Mouse (Mus musculus) limb, embryonic 10.5 days (tissue): ENCODE data around the gene Arl3. TPM values are rescaled to one million over a fixed set of nuclear protein-coding genes. Genes with fewer than 3 reads are reported as not detected.
"Not testable (repeated sequence)": the region's sequence is repeated elsewhere in the genome, so short reads cannot be mapped to it uniquely, and the experiment has no call there.

Source experiments
- DNase-seq: peaks from one replicate; pipeline ENCODE4 v3.0.0-alpha.2; 2017; ENCODE audit warnings: low spot score
- H3K27ac ChIP-seq: fragments of 300-500 bp; sonication (generic); 2 replicates; pipeline ENCODE4 v1.5.1; 2016; ENCODE audit warnings: mild to moderate bottlenecking
- H3K27me3 ChIP-seq: fragments of 300-500 bp; sonication (generic); 2 replicates; pipeline ENCODE4 v1.6.1; 2016; ENCODE audit warnings: low read depth, mild to moderate bottlenecking; ENCODE audit not compliant: poor library complexity, severe bottlenecking
- H3K36me3 ChIP-seq: fragments of 300-500 bp; sonication (generic); 2 replicates; pipeline ENCODE4 v1.6.1; 2016; ENCODE audit warnings: mild to moderate bottlenecking, moderate library complexity
- H3K4me1 ChIP-seq: fragments of 300-500 bp; sonication (generic); 2 replicates; pipeline ENCODE4 v1.6.1; 2016
- H3K4me3 ChIP-seq: fragments of 300-500 bp; sonication (generic); 2 replicates; pipeline ENCODE4 v1.5.1; 2016; ENCODE audit warnings: mild to moderate bottlenecking, moderate library complexity
- H3K9me3 ChIP-seq: fragments of 300-500 bp; sonication (generic); replicated peaks from 2 replicates; pipeline ENCODE4 v1.6.1; 2016; ENCODE audit warnings: mild to moderate bottlenecking
- WGBS: fragments of 180-500 bp; shearing (Covaris S2); methylation state at CpG from one replicate; pipeline ENCODE4 v1.1.7; 2016; 5-methylcytosine and 5-hydroxymethylcytosine counted together
- polyA plus RNA-seq: library from polyadenylated mRNA; unstranded; fragments of >200 nt; fragmentation: Nextera tagmentation; extraction: Ambion mirVana; gene quantifications from 2 replicates; pipeline ENCODE4 v1.2.1, GENCODE M21; 2016

Arl3 gene
- polyA plus RNA-seq, 1 experiment from 2014 or later, result 164 TPM

DNA sequence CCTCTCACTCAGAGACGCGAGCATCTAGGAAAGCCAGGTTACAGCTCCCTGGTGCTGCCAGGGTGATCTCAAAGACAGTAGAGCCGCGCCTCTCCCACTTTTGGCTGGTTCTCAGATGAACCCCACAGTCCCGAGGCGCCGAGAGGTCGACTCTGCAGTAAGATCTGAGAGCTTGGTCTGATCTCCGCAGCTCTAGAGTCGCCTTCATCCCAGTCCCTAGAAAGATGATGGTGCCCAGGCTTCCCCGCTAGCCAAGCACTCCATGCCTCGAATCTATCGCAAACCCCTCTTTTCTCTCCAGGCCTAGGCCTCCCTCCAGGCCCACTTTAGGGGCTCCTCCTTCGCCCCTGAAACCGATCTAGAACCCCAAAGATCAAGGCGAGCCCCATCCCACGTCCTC is 450 bp downstream of the Arl3 start:
- H3K27me3 ChIP-seq, result no peaks in the 10 kb centered on the region
- peak overlapping the region; percentile 82 for H3K4me3 ChIP-seq
- H3K4me1 ChIP-seq, result peaks cover 36% of the 10 kb centered on the region; the same call in 1 of the 2 replicates
- no peak for DNase-seq
- peak overlapping the region; percentile 89 for H3K27ac ChIP-seq
- H3K36me3 ChIP-seq, result peaks cover 6% of the 10 kb centered on the region
- WGBS, result under 1% methylated on average over 17 of the region's 17 CpGs
- H3K9me3 ChIP-seq, result no peaks in the 10 kb centered on the region

DNA sequence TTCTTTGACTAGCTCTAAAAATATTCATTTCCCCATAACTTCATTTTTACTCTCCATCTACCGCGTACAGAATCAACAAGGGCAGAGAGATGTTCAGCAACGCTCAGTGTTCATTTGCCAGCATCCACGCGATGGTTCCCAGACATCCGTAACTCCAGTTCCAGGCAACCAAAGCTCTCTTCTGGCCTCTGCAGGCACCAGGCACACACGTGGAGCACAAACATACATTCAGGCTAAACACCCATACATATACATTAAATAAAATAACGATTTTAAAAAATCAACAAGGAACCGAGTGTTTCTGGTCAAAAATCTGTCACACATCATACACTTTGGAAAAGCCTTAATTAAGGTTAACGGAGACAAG is 1.1 kb downstream of the Arl3 start:
- Histone ChIP-seq H3K27ac (peak overlapping the region; percentile 89), H3K27me3 (no peaks in the 10 kb centered on the region), H3K36me3 (peaks cover 11% of the 10 kb centered on the region), H3K4me3 (peak overlapping the region; percentile 82), H3K9me3 (no peaks in the 10 kb centered on the region), H3K4me1 (peaks cover 36% of the 10 kb centered on the region; the same call in 1 of the 2 replicates)
- WGBS, result 35% methylated on average over 10 of the region's 10 CpGs
- no peak for DNase-seq

DNA sequence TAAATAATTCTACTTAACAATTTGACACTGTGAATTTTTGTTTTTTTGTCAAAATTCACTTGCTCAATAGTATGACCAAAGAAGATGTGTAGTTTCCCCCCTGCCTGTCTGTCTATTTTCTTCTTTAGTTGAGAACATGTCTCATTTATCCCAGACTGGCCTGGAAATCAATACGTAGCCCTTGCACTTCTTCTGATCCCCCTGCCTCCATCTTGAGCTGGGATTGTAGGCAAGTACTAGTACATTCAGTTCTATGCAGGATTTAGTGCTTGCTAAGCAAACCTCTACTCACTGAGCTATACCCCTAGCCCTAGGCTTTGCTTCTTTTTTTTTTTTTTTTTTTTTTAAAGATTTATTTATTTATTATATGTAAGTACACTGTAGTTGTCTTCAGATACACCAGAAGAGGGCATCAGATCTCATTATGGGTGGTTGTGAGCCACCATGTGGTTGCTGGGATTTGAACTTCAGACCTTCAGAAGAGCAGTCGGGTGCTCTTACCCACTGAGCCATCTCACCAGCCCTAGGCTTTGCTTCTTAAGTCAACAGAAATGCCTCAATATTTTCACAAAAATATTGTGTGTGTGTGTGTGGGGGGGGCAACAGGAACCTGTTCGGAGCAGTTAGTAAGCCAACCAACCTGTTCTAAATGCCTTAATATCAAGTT is 1.7 kb downstream of the Arl3 start:
- DNase-seq, H3K27me3 ChIP-seq, H3K27ac ChIP-seq, H3K9me3 ChIP-seq: not testable (repeated sequence)
- Histone ChIP-seq H3K4me1 (peaks cover 36% of the 10 kb centered on the region; the same call in 1 of the 2 replicates), H3K4me3 (peak overlapping the region; percentile 82), H3K36me3 (peaks cover 11% of the 10 kb centered on the region)
- 89% methylated on average over 3 of the region's 3 CpGs for WGBS

DNA sequence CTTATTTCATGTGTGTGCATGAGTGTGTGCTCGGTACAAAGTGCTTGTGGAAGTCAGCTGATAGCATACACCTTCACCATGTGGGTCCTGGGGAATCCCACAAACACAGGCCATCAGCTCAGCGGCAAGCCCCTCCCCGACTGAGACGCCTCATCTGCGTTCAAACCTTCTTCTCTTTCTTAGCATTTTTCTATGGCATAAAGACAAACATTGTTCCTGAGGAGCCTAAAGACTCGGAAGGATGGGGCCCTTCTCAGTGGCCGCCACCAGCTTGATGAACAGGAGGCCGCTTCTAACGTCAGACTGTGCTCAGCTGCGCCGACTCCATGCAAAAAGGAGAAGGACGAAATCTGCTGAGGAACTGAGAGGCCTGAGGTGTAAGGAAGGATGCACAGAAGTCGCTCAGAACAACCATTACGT is 8.9 kb downstream of the Arl3 start:
- WGBS, result 87% methylated on average over 14 of the region's 14 CpGs
- DNase-seq, result no peak

DNA sequence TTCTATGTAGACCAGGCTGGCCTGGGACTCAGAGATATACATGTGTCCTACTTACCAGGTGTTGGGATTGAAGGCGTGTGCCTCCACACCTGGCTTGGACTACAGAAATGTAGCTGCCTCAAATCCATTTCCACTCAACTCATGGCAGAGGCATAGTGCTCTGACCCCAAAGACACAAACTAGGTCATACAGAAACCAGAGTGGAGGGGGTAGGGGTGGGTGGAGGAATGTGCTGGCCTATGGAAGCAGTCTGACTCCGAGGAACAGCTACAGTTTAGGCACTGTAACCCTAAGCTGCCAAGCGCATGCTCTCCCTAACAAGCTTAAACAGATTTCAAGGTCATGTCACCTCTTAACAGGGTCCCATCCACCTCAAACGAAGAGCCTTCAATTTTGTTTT is 9.4 kb downstream of the Arl3 start:
- DNase-seq, result no peak
- H3K36me3 ChIP-seq, result peaks cover 31% of the 10 kb centered on the region
- no peaks in the 10 kb centered on the region for H3K27me3 ChIP-seq
- 88% methylated on average over 4 of the region's 4 CpGs for WGBS
- no peak overlapping the region for H3K27ac ChIP-seq
- peaks cover 8% of the 10 kb centered on the region for H3K4me1 ChIP-seq
- H3K4me3 ChIP-seq, result no peak overlapping the region
- no peaks in the 10 kb centered on the region for H3K9me3 ChIP-seq

More for the DNA sequence above, 8.9 kb downstream of the Arl3 start:
- no peak overlapping the region for H3K27ac ChIP-seq
- H3K9me3 ChIP-seq, result no peaks in the 10 kb centered on the region
- H3K4me3 ChIP-seq, result no peak overlapping the region
- H3K27me3 ChIP-seq, result no peaks in the 10 kb centered on the region
- peaks cover 3% of the 10 kb centered on the region for H3K4me1 ChIP-seq
- peaks cover 31% of the 10 kb centered on the region for H3K36me3 ChIP-seq

DNA sequence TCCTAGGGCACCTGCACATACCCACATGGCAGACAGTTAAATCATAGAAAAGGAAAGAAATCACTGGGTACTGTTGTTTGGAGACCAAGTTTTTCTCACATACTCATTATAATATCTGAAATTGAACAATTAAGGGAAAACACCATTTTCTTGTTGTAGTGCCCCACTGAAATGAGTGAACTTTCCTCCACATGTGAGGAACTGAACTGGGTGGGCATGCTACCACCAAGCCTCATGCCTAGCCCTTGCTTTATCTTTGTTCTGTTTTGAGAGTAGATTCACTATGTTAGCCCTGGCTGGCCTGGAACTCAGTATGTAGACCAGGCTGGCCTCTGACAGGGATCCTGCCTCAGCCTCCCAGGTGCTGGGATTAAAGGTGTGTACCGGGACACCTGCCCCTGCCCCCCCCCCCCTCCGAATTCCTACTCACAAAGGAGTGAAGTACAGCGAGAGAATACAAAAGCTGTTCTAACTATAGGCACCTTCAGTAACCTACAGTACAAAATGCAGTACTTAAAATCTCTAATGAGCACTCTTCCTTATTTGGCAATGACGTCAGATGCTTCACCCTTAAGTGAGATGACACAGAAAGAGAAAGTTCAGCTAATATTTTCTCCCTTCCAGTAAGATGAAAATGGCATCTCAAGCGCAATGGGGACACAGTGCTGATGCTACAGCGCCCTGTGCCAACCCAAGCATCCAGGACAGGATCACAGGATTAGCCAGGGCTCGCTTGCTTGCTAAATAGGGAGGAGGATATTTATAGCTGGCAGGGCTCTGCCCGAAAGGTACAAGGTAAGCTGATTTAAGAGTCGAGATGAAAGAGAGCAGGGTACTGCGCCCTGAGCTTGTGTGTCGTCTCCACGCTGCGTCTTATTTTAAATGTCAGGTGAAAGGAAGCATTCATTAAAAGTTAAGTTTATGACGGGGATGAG is 10.2 kb downstream of the Arl3 start:
- Histone ChIP-seq H3K4me3 (no peak overlapping the region), H3K9me3 (no peaks in the 10 kb centered on the region), H3K27me3 (no peaks in the 10 kb centered on the region), H3K36me3 (peaks cover 33% of the 10 kb centered on the region), H3K4me1 (peaks cover 11% of the 10 kb centered on the region), H3K27ac (no peak overlapping the region)
- no peak for DNase-seq
- WGBS, result 90% methylated on average over 14 of the region's 14 CpGs

DNA sequence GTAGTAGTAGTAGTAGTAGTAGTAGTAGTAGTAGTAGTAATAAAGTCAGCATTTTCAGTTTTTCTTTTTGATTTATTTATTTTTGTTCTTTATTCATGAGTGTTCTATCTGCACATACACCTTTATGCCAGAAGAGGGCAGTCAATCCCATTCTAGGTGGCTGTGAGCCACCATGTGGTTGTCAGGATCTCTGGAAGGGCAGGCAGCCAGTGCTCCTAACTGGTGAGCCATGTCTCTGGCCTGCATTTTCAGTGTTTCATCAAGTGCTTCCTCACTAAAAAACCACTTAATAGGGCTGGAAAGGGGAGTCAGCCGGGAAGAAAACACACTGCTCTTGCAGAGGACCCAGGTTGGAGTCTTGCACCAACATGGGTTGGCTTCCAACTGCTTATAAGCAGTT is 10.9 kb downstream of the Arl3 start:
- DNase-seq, result no peak
- Histone ChIP-seq H3K36me3 (peaks cover 33% of the 10 kb centered on the region), H3K27me3 (no peaks in the 10 kb centered on the region), H3K27ac (no peak overlapping the region), H3K4me3 (no peak overlapping the region), H3K4me1 (peaks cover 11% of the 10 kb centered on the region), H3K9me3 (no peaks in the 10 kb centered on the region)
- 28% methylated on average over 1 of the region's 1 CpGs for WGBS

DNA sequence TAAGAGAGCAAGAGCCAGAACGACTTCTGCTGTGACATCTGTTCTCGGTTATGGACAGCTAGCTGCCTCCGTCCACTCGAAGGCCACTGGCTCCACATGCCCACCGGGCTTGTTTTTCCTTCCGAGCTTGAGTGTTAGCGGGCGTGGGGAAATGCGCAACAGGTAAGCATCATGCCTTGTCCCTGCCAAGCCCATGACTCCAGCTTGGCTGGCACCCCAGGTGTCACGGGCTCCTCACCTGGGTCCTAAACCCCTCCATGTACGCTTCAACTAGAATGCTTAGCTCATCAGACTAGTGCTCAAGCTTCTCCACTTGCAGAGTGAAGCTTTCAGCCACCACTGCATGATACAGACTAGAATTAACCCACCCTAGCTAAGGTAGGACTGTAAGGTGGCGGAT is 14.4 kb downstream of the Arl3 start:
- Histone ChIP-seq H3K36me3 (peaks cover 55% of the 10 kb centered on the region), H3K4me3 (no peak overlapping the region), H3K27me3 (no peaks in the 10 kb centered on the region), H3K27ac (no peak overlapping the region), H3K9me3 (no peaks in the 10 kb centered on the region), H3K4me1 (peaks cover 11% of the 10 kb centered on the region)
- no peak for DNase-seq
- 52% methylated on average over 12 of the region's 12 CpGs for WGBS

DNA sequence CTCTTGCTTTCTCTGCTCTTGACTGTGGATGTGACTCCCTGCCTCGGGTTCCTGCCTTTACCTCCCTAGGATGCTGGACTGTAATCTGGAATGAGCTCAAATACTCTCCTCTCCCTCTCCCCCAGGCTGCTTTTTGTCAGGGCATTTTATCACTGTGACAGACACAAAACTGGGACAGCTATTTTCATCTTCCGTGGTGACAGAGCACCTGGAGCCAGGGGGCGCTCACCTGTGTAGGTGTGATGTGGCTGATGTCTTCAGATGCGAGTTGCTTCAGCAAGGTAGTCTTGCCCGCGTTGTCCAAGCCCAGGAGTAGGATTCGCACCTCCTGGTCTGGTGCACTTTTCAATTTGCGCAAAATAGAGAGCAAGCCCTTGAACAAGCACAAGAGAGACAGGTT is 15.0 kb downstream of the Arl3 start:
- Histone ChIP-seq H3K27me3 (no peaks in the 10 kb centered on the region), H3K4me3 (no peak overlapping the region), H3K27ac (no peak overlapping the region), H3K36me3 (peaks cover 60% of the 10 kb centered on the region), H3K9me3 (no peaks in the 10 kb centered on the region), H3K4me1 (peaks cover 11% of the 10 kb centered on the region)
- DNase-seq, result no peak
- 69% methylated on average over 8 of the region's 8 CpGs for WGBS

DNA sequence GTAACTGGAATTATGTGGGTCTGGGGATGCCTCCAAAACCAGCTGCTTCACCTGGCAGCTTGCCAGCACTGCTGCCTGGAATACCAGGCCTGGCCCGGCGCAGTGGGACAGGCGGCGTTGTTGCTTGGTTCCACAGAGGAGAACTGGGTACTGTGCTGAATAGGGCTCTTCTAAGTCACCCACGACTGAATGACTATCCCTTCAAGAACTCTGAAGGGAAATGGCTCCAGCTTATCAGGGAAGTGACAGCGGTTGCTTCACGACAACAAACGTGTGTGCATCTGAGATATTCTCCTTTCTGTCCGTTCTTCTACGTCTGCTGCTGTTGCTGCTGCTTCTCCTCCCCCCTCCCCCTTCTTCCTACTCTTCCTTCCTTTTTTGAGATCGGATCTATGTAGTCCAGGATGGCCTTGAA is 19.4 kb downstream of the Arl3 start:
- Histone ChIP-seq H3K27ac (no peak overlapping the region), H3K4me3 (no peak overlapping the region), H3K4me1 (peaks cover 3% of the 10 kb centered on the region), H3K36me3 (peaks cover 86% of the 10 kb centered on the region), H3K27me3 (no peaks in the 10 kb centered on the region), H3K9me3 (no peaks in the 10 kb centered on the region)
- 91% methylated on average over 11 of the region's 11 CpGs for WGBS
- DNase-seq, result no peak

DNA sequence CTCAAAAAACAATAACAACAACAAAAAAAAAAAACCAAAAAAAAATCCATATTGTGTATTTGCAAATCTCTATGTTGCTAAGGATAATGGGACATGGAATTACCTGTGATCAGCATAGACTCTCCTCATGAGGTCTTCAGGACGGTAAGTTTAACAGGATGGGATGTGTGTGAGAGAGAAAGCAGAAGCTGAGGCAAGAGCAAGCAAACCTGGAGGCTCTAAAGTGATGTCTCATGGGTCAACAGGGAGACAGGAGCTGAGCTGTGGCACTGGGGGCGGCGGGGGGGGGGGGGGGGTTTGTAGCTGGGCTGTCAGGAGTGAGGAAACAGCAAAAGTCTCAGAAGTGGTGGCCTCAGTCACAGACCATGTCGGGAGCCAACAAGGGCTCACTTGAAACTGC is 20.5 kb downstream of the Arl3 start:
- H3K27ac ChIP-seq, result no peak overlapping the region
- H3K4me1 ChIP-seq, result no peaks in the 10 kb centered on the region
- whole genome bisulfite sequencing, result 84% methylated on average over 4 of the region's 4 CpGs
- H3K4me3 ChIP-seq, result no peak overlapping the region
- H3K9me3 ChIP-seq, result no peaks in the 10 kb centered on the region
- H3K36me3 ChIP-seq, result peaks cover 84% of the 10 kb centered on the region
- no peaks in the 10 kb centered on the region for H3K27me3 ChIP-seq
- DNase-seq, result no peak

DNA sequence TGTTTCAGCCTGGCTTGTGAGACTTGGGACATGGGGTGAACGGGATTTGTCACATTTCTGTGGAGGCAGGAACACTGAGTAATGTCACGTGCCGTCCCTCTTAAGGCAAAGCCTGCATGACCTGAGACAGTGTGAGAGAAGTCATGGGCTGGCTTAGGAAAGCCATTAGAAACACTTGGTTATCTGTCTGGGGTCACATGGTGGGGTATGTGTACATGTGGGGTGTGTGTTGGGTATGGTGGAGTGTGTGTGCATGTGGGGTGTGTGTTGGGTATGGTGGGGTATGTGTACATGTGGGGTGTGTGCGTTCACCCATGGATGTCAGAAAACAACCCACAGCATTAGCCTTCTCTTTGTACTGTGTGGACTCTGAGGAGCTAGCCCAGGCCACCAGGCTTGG is 22.6 kb downstream of the Arl3 start:
- H3K36me3 ChIP-seq, result peaks cover 76% of the 10 kb centered on the region

DNA sequence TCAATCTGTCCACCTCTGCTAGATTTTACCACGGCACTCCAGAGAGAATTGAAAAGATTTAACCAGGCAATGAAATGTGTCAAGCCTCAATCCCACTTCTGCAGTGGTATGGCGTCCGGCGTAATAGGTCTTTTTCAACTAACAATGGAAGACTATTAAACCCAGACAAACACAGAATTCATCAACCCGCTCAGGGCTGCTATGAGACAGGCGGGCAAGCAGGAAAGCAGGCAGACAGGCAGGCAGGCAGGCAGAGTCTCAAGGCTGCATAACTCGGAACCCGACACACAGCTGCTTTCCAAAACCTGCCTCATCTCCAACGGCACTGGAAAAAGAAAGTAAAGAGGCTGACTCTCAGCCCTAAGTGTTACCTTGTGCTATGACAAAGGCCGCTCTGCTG is 24.9 kb downstream of the Arl3 start:
- Histone ChIP-seq H3K4me3 (no peak overlapping the region), H3K27me3 (no peaks in the 10 kb centered on the region), H3K4me1 (no peaks in the 10 kb centered on the region), H3K36me3 (peaks cover 69% of the 10 kb centered on the region), H3K27ac (no peak overlapping the region), H3K9me3 (no peaks in the 10 kb centered on the region)
- 92% methylated on average over 10 of the region's 10 CpGs for WGBS
- no peak for DNase-seq

More for the DNA sequence above, 22.6 kb downstream of the Arl3 start:
- Histone ChIP-seq H3K4me1 (no peaks in the 10 kb centered on the region), H3K4me3 (no peak overlapping the region), H3K27me3 (no peaks in the 10 kb centered on the region), H3K27ac (no peak overlapping the region), H3K9me3 (no peaks in the 10 kb centered on the region)
- WGBS, result 91% methylated on average over 4 of the region's 4 CpGs
- no peak for DNase-seq
